Mouse (Mus musculus): Measurements from ENCODE around the gene Gm20661.

DNA sequence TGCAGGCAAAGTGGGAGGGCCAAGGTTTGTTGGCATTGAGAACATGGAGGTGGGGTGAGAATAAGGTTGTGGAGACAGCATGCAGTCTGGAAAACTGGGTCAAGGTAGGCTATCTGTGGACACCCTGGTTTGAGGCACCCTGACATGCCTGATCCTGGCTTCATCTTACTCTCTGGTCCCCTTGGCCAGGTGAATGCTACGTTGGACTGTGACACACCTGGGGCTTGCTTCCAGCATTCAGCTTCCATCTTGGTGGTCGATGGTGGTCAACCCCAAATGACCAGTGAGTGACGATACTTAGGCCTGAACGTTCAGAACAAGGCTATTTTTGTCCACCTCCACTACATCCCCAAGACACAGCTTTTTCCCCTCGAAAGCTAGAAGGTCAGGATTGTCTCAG is 13.2 kb downstream of the Gm20661 start, which contains the start of gene Gm20662:
- no peak for TF ChIP-seq POLR2A (IDR thresholded peaks at IDR 0.05; ENCODE audit: low read depth, low read length)
- no peak for TF ChIP-seq CTCF (IDR thresholded peaks at IDR 0.05; ENCODE audit: extremely low read depth, insufficient read length, insufficient replicate concordance, low read depth, low read length)
